Mouse (Mus musculus) CD8-positive naive resting alpha-beta T cell, adult 2 months (primary cell): ENCODE data around the gene Kif21b.
A peak's percentile ranks its signal among the peaks of the same experiment; 100 is the strongest.

Experiments
- DNase-seq, 2 experiments: peaks; one replicate each; pipeline ENCODE4 v3.0.0; 2022; ENCODE audit warnings: low read depth in 2 of 2, low spot score in 2 of 2

Kif21b gene

GRCm38 (mm10) chr1:136128416-136128815, 2.8 kb upstream of the Kif21b start:
- DNase-seq = no peak

- no peak for DNase-seq
These were observed 2.1 kb upstream of the Kif21b start for GRCm38 (mm10) chr1:136128944-136129589.

- DNase-seq = no peak
These were observed 1.1 kb upstream of the Kif21b start for GRCm38 (mm10) chr1:136130107-136130506.

GRCm38 (mm10) chr1:136131603-136132291, 558 bp downstream of the Kif21b start:
- no peak for DNase-seq

GRCm38 (mm10) chr1:136132386-136133201, 1.4 kb downstream of the Kif21b start:
- DNase-seq = no peak

- no peak for DNase-seq
These were observed 2.5 kb downstream of the Kif21b start for GRCm38 (mm10) chr1:136133570-136134240.

- no peak for DNase-seq
These were observed 3.4 kb downstream of the Kif21b start for GRCm38 (mm10) chr1:136134547-136134946.

- DNase-seq = peak; percentile 78 to 83
These were observed 3.9 kb downstream of the Kif21b start for GRCm38 (mm10) chr1:136135046-136135445.

- no peak for DNase-seq
These were observed 4.7 kb downstream of the Kif21b start for GRCm38 (mm10) chr1:136135777-136136444.

GRCm38 (mm10) chr1:136136547-136136946, 5.4 kb downstream of the Kif21b start:
- no peak for DNase-seq

- no peak for DNase-seq
These were observed 5.9 kb downstream of the Kif21b start for GRCm38 (mm10) chr1:136137071-136137531.

- DNase-seq = no peak
These were observed 6.4 kb downstream of the Kif21b start for GRCm38 (mm10) chr1:136137575-136137974.

- no peak for DNase-seq
These were observed 7.1 kb downstream of the Kif21b start for GRCm38 (mm10) chr1:136138191-136138830.

- peak; percentile 79 to 82 for DNase-seq
These were observed 8.9 kb downstream of the Kif21b start for GRCm38 (mm10) chr1:136139990-136140640.

GRCm38 (mm10) chr1:136141176-136141950, 10.2 kb downstream of the Kif21b start:
- DNase-seq = no peak

- no peak for DNase-seq
These were observed 11.1 kb downstream of the Kif21b start for GRCm38 (mm10) chr1:136142336-136142735.

GRCm38 (mm10) chr1:136143514-136143913, 12.3 kb downstream of the Kif21b start:
- DNase-seq = no peak

GRCm38 (mm10) chr1:136149702-136150101, 18.5 kb downstream of the Kif21b start:
- DNase-seq = no peak

- no peak for DNase-seq
These were observed 20.2 kb downstream of the Kif21b start for GRCm38 (mm10) chr1:136151371-136151770.
